Mouse (Mus musculus) forebrain, embryonic 13.5 days (tissue): ENCODE measurements around the gene Osbpl5. TPM values are rescaled to one million over a fixed set of nuclear protein-coding genes. Genes with fewer than 3 reads are reported as not detected.

Source experiments
- ATAC-seq: fragments of 200-750 bp; cut with Nextera tagmentation; 2 replicates; pipeline ENCODE4 v1.8.0; 2017
- H3K27ac ChIP-seq: fragments of 300-500 bp; sonication (generic); 2 replicates; pipeline ENCODE4 v1.5.1; 2015; ENCODE audit warnings: inconsistent platforms, mild to moderate bottlenecking, moderate library complexity
- H3K27me3 ChIP-seq: fragments of 300-500 bp; sonication (generic); 2 replicates; pipeline ENCODE4 v1.6.1; 2015; ENCODE audit warnings: mild to moderate bottlenecking, inconsistent platforms
- H3K36me3 ChIP-seq: fragments of 300-500 bp; sonication (generic); 2 replicates; pipeline ENCODE4 v1.6.1; 2015; ENCODE audit warnings: mild to moderate bottlenecking, inconsistent platforms; ENCODE audit not compliant: poor library complexity, severe bottlenecking
- H3K4me1 ChIP-seq: fragments of 300-500 bp; sonication (generic); 2 replicates; pipeline ENCODE4 v1.6.1; 2015; ENCODE audit warnings: inconsistent platforms
- H3K4me2 ChIP-seq: fragments of 300-500 bp; sonication (generic); 2 replicates; pipeline ENCODE4 v1.6.1; 2015; ENCODE audit warnings: inconsistent platforms, mild to moderate bottlenecking, moderate library complexity
- H3K4me3 ChIP-seq: fragments of 300-500 bp; sonication (generic); 2 replicates; pipeline ENCODE4 v1.5.1; 2015; ENCODE audit warnings: mild to moderate bottlenecking, inconsistent platforms
- H3K9ac ChIP-seq: fragments of 300-500 bp; sonication (generic); 2 replicates; pipeline ENCODE4 v1.6.1; 2015; ENCODE audit warnings: mild to moderate bottlenecking, inconsistent platforms
- H3K9me3 ChIP-seq: fragments of 300-500 bp; sonication (generic); replicated peaks from 2 replicates; pipeline ENCODE4 v1.6.1; 2016; ENCODE audit warnings: inconsistent platforms
- WGBS: fragments of 180-500 bp; shearing (Covaris S2); methylation state at CpG from one replicate; pipeline ENCODE4 v1.1.7; 2015; 5-methylcytosine and 5-hydroxymethylcytosine counted together
- polyA plus RNA-seq: library from polyadenylated mRNA; unstranded; fragments of >200 nt; fragmentation: Nextera tagmentation; extraction: Ambion mirVana; gene quantifications from 2 replicates; pipeline ENCODE4 v1.2.1, GENCODE M21; 2015

The Osbpl5 gene
- polyA plus RNA-seq, 1 experiment from 2014 or later = 21.6 TPM

DNA sequence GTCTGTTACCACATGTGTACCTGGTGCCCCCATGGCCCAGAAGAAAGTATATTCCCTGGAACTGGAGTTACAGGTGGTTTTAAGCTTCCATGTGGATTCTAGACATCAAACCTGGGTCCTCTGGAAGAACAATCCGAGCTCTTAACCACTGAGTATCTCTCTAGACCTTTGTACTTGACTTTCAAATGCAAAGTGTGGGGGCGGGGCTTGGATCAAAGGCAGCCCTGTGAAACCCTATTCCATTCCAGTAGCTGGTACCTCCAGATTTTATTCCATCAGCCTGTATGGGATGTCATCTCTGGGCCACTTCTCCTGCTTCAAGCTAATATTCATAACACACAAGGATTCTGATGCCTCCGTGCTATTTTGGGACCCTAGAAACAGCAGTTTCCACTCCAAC, 19.4 kb upstream of the Osbpl5 start:
- Histone ChIP-seq H3K36me3 (no peaks in the 10 kb centered on the region), H3K9ac (no peak overlapping the region), H3K27ac (no peak overlapping the region), H3K27me3 (no peaks in the 10 kb centered on the region), H3K4me3 (no peak overlapping the region), H3K4me2 (no peak overlapping the region), H3K4me1 (no peaks in the 10 kb centered on the region), H3K9me3 (no peaks in the 10 kb centered on the region)
- no peak for ATAC-seq
- 29% methylated on average over 3 of the region's 3 CpGs for WGBS

DNA sequence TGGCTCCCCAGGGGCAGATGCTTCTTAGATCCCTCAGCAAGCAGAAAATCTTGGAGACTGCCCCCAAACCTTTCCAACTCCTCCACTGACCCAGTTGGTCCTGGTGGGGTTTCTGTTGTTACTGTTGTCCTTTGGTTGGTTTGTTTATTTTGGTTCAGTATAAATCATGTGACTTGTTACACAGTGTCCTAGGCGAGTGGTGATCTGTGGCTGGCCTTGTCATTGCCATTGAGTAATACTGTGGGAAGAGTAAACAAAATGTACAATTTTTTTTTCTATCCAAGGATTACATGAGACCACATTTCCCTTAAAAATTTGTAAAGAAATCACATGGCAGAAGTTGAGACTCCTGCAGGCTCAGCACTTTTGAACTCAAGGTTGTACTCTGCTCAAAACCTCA, 12.7 kb upstream of the Osbpl5 start:
- no peak overlapping the region for H3K9ac ChIP-seq
- ATAC-seq = no peak
- H3K27me3 ChIP-seq = peaks cover 25% of the 10 kb centered on the region
- no peak overlapping the region for H3K4me2 ChIP-seq
- no peaks in the 10 kb centered on the region for H3K4me1 ChIP-seq
- no peaks in the 10 kb centered on the region for H3K36me3 ChIP-seq
- no peaks in the 10 kb centered on the region for H3K9me3 ChIP-seq
- no peak overlapping the region for H3K27ac ChIP-seq
- WGBS = 59% methylated on average over 1 of the region's 1 CpGs
- H3K4me3 ChIP-seq = no peak overlapping the region

DNA sequence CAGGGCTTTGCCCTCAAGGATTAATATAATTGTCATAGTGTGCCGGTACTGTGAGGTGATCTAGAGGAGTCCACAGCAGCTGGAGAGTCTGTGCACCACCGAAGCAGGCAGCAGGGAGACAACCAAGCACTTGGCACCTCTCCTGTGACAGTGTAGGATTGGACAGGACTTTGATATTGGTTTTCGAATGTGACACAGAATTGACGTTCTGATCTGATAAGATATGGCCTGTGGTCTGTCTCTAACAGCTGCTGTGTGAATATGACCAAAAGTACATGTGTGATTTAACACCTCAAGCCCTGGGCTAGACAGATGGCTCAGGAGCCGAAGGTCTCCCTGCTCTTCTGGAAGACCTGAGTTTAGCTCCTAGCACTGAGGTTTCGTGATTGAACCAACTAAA, 11.5 kb upstream of the Osbpl5 start:
- ATAC-seq = no peak

DNA sequence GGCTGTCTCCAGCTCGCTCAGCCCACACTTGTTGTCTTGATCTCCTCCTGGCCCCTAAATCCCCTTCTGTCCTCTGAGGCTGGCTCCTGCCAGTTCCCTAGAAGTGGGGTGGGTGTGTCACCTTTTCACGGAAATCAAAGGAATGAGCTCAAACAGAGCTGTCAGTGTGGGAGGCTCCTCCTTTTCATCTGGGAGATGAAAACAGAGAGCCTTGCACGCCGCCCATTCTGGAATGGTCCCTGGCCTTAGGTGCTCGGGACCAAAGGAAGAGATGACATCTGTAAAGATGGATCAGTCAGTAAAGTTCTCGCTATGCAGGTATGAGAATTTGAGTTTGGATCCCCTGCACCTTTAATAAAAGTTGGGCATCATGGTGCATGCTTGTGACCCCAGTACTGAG, 10.1 kb upstream of the Osbpl5 start, which contains the start of gene Mrgprg:
TSS of gene Mrgprg (minus strand) at position 101 of the 400 bp plus-strand sequence.
- Histone ChIP-seq H3K4me1 (no peaks in the 10 kb centered on the region), H3K9me3 (no peaks in the 10 kb centered on the region), H3K27ac (no peak within 1 kb of the TSS), H3K36me3 (no peaks in the 10 kb centered on the region), H3K4me3 (no peak within 1 kb of the TSS), H3K4me2 (no peak within 1 kb of the TSS), H3K27me3 (peaks cover 30% of the 10 kb centered on the region), H3K9ac (no peak within 1 kb of the TSS)
- no peak for ATAC-seq
- 46% methylated on average over 6 of the region's 6 CpGs for WGBS

More for the DNA sequence above, 11.5 kb upstream of the Osbpl5 start:
- H3K36me3 ChIP-seq = no peaks in the 10 kb centered on the region
- 79% methylated on average over 6 of the region's 6 CpGs for WGBS
- H3K4me3 ChIP-seq = no peak overlapping the region
- no peak overlapping the region for H3K4me2 ChIP-seq
- H3K27me3 ChIP-seq = peaks cover 30% of the 10 kb centered on the region
- H3K4me1 ChIP-seq = no peaks in the 10 kb centered on the region
- no peaks in the 10 kb centered on the region for H3K9me3 ChIP-seq
- H3K9ac ChIP-seq = no peak overlapping the region
- no peak overlapping the region for H3K27ac ChIP-seq

DNA sequence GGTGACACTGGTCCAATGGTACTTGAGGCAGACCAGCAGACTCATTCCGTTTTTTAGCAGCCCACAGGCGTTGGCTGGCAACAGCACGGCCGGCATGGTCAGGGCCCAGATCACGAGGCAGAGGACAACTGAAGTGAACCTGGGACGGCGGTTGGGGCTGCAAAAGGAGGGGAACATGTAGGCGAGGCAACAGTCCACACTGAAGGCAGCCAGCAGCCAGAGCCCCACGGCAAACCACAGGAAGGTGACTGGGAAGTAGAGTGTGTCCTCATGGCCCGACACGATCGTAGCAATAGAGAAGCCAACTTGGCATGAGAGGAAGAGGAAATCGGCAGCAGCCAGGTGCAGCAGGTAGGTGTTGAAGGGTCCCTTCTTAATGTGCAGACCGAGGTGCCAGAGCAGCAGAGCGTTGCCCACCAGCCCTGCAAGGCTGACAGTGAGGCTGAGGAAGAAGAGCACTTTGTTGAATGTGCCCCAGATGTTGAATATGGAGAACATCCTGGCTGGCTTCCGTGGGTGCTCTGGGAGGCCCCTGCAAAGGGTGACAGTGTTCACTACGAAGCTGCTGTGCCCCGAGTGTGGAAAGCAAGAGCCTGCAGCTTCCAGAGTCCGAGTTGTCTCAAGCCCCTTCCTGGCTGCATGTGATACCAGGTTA, 8.2 kb upstream of the Osbpl5 start:
- 79% methylated on average over 19 of the region's 19 CpGs for WGBS
- ATAC-seq = no peak

DNA sequence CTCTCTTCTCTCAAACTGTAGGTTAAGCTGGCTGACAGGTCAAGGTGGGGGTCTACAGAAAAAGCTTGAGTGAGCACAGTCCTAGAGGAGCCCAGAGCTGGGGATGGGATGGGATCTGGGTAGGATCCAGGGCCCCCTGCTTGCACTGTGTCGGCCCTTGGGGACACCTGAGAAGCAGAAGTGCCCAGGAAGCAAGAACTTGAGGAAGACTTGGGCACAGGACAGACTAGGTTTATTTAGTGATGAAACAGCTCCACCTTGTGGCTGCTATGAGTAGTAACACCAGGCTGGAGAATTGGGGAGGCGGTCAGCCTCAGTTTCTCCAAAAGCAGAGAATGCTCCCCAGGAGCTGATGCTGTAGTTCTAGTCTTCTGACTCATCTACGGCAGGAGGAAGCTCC, 7.0 kb upstream of the Osbpl5 start:
- Histone ChIP-seq H3K27me3 (peaks cover 30% of the 10 kb centered on the region), H3K27ac (no peak overlapping the region), H3K9me3 (no peaks in the 10 kb centered on the region), H3K4me1 (no peaks in the 10 kb centered on the region), H3K4me3 (no peak overlapping the region), H3K9ac (no peak overlapping the region), H3K36me3 (no peaks in the 10 kb centered on the region), H3K4me2 (no peak overlapping the region)
- ATAC-seq = peak; percentile 48; the same call in 1 of the 2 replicates
- WGBS = 25% methylated on average over 3 of the region's 3 CpGs

More for the DNA sequence above, 8.2 kb upstream of the Osbpl5 start:
- no peak overlapping the region for H3K4me3 ChIP-seq
- H3K27me3 ChIP-seq = peaks cover 30% of the 10 kb centered on the region
- no peaks in the 10 kb centered on the region for H3K4me1 ChIP-seq
- H3K9ac ChIP-seq = no peak overlapping the region
- H3K9me3 ChIP-seq = no peaks in the 10 kb centered on the region
- no peaks in the 10 kb centered on the region for H3K36me3 ChIP-seq
- no peak overlapping the region for H3K27ac ChIP-seq
- H3K4me2 ChIP-seq = no peak overlapping the region

DNA sequence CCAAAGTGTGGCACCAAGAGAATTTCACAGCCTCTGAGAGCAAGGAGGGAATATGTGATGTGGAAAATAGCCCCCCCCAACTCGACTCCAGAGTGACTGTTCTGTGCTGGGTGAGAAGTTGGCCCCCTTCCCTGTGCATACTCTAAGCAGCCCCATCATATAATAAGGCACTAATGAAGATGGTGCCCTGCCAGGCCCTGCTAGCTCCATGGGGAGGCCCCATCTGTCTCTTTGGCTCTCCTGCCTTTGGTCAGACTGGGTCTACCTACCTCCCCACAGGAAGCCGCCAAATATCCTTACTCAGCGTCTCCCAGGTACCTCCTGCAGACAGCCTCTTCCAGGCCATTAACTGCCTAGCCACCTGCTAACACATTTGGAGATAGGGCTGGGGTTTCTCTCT, 2.2 kb upstream of the Osbpl5 start:
- no peaks in the 10 kb centered on the region for H3K9me3 ChIP-seq
- no peak overlapping the region for H3K4me3 ChIP-seq
- no peak overlapping the region for H3K4me2 ChIP-seq
- H3K4me1 ChIP-seq = peaks cover 10% of the 10 kb centered on the region
- H3K36me3 ChIP-seq = no peaks in the 10 kb centered on the region
- no peak overlapping the region for H3K27ac ChIP-seq
- peaks cover 35% of the 10 kb centered on the region for H3K27me3 ChIP-seq
- H3K9ac ChIP-seq = no peak overlapping the region
- no peak for ATAC-seq
- 71% methylated on average over 3 of the region's 3 CpGs for WGBS

DNA sequence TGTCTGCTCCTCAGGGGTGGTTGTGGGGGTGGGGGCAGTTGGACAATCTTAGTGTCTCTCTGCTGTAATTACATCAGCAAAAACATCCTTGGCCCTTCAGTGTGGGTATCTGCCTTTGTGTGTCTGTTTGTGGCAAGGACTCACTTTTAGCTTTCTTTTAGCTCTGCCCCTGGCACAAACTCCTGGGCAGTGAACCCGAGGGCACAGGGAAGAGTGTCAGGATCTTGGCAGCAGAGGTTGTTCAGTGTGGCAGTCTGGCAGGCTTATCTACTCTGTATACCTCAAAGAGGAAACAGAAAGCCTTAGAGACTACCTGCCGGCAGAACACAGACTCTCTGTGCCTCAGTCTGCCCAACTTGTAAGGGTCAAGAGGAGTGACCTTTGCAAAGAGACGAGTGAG, 911 bp upstream of the Osbpl5 start:
- Histone ChIP-seq H3K27me3 (peaks cover 35% of the 10 kb centered on the region), H3K4me2 (no peak overlapping the region), H3K36me3 (no peaks in the 10 kb centered on the region), H3K4me3 (no peak overlapping the region), H3K4me1 (peaks cover 10% of the 10 kb centered on the region), H3K9me3 (no peaks in the 10 kb centered on the region), H3K9ac (no peak overlapping the region), H3K27ac (no peak overlapping the region)
- no peak for ATAC-seq
- WGBS = 81% methylated on average over 3 of the region's 3 CpGs

DNA sequence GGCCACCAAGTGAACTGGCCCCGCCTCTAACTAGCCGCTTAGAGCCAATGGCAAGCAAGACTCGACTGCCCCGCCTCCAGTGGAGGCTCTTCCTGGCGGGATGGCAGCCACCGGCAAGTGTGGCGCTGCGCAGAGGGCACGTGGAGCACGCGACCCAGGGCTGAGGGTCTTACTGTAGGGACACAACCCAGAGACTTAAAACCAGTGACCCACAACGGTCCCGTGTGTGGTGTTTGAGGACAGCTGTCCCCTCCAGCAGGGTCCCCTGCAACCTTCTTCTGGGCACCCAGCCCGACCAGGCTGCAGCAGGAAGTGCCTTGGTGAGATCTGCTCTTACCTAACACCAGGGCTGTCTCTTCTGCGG, 224 bp upstream of the Osbpl5 start:
- peak; percentile 92 for ATAC-seq
- H3K9ac ChIP-seq = peak overlapping the region; percentile 12; the same call in 1 of the 2 replicates
- peaks cover 35% of the 10 kb centered on the region for H3K27me3 ChIP-seq
- no peaks in the 10 kb centered on the region for H3K36me3 ChIP-seq
- no peak overlapping the region for H3K27ac ChIP-seq
- H3K9me3 ChIP-seq = no peaks in the 10 kb centered on the region
- H3K4me2 ChIP-seq = peak overlapping the region; percentile 69
- WGBS = 2% methylated on average over 15 of the region's 15 CpGs
- H3K4me3 ChIP-seq = peak overlapping the region; percentile 34
- H3K4me1 ChIP-seq = peaks cover 10% of the 10 kb centered on the region

DNA sequence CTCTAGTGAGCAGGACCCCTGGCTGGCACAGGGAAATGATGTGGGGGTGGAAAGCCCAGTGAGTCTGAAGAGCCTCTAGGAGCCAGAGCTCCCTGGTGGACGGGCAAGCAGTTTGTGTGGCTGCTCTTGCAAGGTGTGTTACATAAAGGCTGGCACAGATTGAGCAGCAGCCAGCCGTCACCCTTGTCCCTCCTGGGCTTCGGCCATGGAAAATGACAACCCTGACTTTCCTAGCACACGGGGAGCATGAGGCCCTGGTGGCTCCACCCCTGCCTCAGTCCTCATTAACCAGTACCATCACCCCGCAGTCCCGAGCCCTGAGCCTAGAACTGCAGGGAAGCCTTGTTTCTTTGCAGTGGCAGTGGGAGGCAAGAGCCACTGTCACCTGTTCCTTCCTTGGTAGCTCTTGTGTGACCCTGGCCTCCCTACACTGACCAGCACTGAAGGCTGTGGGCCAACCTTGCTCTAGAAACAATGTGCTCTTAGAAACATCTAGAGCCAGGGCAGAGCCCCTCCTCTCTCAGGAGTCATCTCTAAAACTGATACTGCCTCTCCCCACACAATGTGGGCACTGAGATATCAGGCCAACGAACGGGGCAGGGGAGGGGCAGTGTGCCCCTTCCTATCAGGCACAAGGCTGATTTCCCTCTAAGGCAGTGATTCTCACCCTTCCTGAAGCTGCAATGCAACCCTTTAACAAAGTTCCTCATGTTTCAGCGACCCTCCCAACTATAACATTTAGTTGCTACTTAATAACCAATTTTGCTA, 1.2 kb downstream of the Osbpl5 start:
- no peak overlapping the region for H3K9ac ChIP-seq
- H3K4me2 ChIP-seq = no peak overlapping the region
- no peaks in the 10 kb centered on the region for H3K9me3 ChIP-seq
- no peak overlapping the region for H3K4me3 ChIP-seq
- 76% methylated on average over 9 of the region's 9 CpGs for WGBS
- H3K27me3 ChIP-seq = peaks cover 35% of the 10 kb centered on the region
- peaks cover 10% of the 10 kb centered on the region for H3K4me1 ChIP-seq
- H3K27ac ChIP-seq = no peak overlapping the region
- H3K36me3 ChIP-seq = no peaks in the 10 kb centered on the region
- no peak for ATAC-seq

DNA sequence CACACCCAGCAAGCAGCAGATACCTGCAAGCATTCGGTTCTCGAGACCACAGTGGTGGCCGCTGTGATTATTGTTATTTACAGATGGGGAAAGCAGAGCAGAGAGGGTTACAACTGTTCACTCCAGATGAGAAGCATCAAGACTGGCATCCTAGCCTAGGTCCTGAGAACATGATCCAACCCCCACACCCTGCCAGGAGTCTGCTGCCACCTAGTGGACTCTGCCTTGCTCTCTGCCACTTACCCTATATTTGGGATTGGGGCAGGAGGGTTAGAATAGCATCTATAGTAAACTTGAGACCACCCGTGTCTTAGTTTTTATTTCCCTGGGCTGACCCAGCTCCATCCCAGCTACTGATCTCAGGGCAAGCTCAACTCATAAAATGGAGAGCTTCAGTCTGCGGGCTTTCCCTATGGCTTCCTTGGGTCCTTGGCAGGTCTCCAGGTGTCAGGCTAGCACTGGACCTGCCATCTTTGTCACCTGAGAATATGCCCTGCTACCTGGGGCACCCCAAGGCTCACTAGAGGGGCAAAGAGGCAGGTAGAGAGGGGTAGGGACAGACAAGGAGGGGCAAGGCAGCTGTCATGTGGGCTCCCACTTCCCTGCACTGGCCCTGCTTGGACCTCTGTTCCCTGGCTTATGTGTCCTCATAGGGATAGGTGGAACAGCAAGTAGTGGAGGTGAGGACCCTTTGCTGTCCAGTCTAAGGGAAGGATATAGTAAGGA, 2.6 kb downstream of the Osbpl5 start:
- Histone ChIP-seq H3K4me2 (no peak overlapping the region), H3K27me3 (peaks cover 40% of the 10 kb centered on the region), H3K9me3 (no peaks in the 10 kb centered on the region), H3K4me1 (peaks cover 15% of the 10 kb centered on the region), H3K36me3 (no peaks in the 10 kb centered on the region), H3K9ac (no peak overlapping the region), H3K27ac (no peak overlapping the region), H3K4me3 (no peak overlapping the region)
- WGBS = 57% methylated on average over 5 of the region's 5 CpGs
- ATAC-seq = no peak

DNA sequence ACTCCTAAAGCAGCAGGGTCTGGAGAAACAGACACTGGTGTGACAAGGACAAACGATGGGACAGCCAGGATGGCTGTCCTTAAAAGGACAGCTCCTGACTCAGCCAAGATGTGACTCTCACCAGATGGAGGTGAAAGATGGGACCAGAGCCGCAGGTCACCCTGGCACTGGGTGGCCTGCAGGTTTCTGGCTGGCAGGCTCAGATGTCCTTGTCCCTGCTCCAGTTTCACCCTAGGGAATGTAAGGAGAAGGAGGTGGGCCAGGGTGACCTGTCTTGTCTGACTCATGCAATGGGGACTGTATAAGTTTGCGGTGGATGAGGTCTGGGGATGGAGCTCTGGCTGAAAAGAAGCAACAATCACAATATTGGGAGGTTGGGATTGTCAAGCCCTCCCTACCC, 4.2 kb downstream of the Osbpl5 start:
- Histone ChIP-seq H3K4me2 (no peak overlapping the region), H3K36me3 (no peaks in the 10 kb centered on the region), H3K27me3 (peaks cover 33% of the 10 kb centered on the region), H3K4me1 (peaks cover 24% of the 10 kb centered on the region), H3K9ac (no peak overlapping the region), H3K9me3 (no peaks in the 10 kb centered on the region), H3K27ac (no peak overlapping the region), H3K4me3 (no peak overlapping the region)
- WGBS = 86% methylated on average over 3 of the region's 3 CpGs
- no peak for ATAC-seq
